Mouse (Mus musculus) MEL (cell line): ENCODE measurements around the gene Ankdd1b. TPM values are rescaled to one million over a fixed set of nuclear protein-coding genes. Genes with fewer than 3 reads are reported as not detected.

Experiments
- DNase-seq: peaks from one replicate; pipeline ENCODE4 v3.0.0; 2011; ENCODE audit warnings: low read depth, low spot score
- H3K27ac ChIP-seq: 2 replicates; pipeline ENCODE4 v1.5.1; 2012; ENCODE audit warnings: low read depth, mild to moderate bottlenecking, control low read depth, low read length, moderate library complexity; ENCODE audit not compliant: control insufficient read depth
- H3K27me3 ChIP-seq, 2 experiments: fragments of 150-350 bp in 1 of 2; sonication (generic) in 1 of 2; 2 replicates each; pipeline ENCODE4 v1.6.1; 2012; ENCODE audit warnings: low read length in 2 of 2, mild to moderate bottlenecking in 2 of 2, improper control_type of control experiment in 1 of 2, moderate library complexity in 1 of 2; ENCODE audit not compliant: insufficient read depth in 2 of 2, control insufficient read depth in 1 of 2
- H3K36me3 ChIP-seq, 2 experiments: 2 replicates each; pipeline ENCODE4 v1.6.1; 2012 to 2014; ENCODE audit warnings: low read length in 2 of 2, improper control_type of control experiment in 1 of 2, inconsistent platforms in 1 of 2, mild to moderate bottlenecking in 1 of 2; ENCODE audit not compliant: insufficient read depth in 2 of 2, control insufficient read depth in 1 of 2
- H3K4me1 ChIP-seq, 2 experiments: fragments of 150-350 bp in 1 of 2; sonication (generic) in 1 of 2; 2 replicates each; pipeline ENCODE4 v1.6.1; 2012; ENCODE audit warnings: low read length in 2 of 2, improper control_type of control experiment in 1 of 2, mild to moderate bottlenecking in 1 of 2; ENCODE audit not compliant: insufficient read depth in 2 of 2, control insufficient read depth in 1 of 2
- H3K4me3 ChIP-seq, 2 experiments: fragments of 150-350 bp in 1 of 2; sonication (generic) in 1 of 2; 2 replicates each; pipeline ENCODE4 v1.5.1; 2012; ENCODE audit warnings: low read depth in 2 of 2, low read length in 2 of 2, mild to moderate bottlenecking in 2 of 2, moderate library complexity in 2 of 2, control low read depth in 1 of 2, improper control_type of control experiment in 1 of 2; ENCODE audit not compliant: control insufficient read depth in 1 of 2, insufficient read depth in 1 of 2
- H3K79me2 ChIP-seq: 2 replicates; pipeline ENCODE4 v1.6.1; 2012; ENCODE audit warnings: mild to moderate bottlenecking, low read length, moderate library complexity; ENCODE audit not compliant: control insufficient read depth, poor library complexity, insufficient read depth
- H3K9ac ChIP-seq: 2 replicates; pipeline ENCODE4 v1.6.1; 2012; ENCODE audit warnings: low read depth, mild to moderate bottlenecking, control low read depth, low read length, moderate library complexity; ENCODE audit not compliant: control insufficient read depth, poor library complexity, severe bottlenecking
- H3K9me3 ChIP-seq: fragments of 150-350 bp; sonication (generic); replicated peaks from 2 replicates; pipeline ENCODE4 v1.6.1; 2012; ENCODE audit warnings: mild to moderate bottlenecking, low read length, improper control_type of control experiment, moderate library complexity; ENCODE audit not compliant: insufficient read depth
- ELF1 ChIP-seq: IDR thresholded peaks from 2 replicates; pipeline ENCODE4 v1.6.1; 2014; ENCODE audit warnings: low read depth, mild to moderate bottlenecking, inconsistent platforms, low read length, improper control_type of control experiment, moderate library complexity
- EP300 ChIP-seq, 2 experiments: IDR thresholded peaks; 2 replicates each; pipeline ENCODE4 v1.6.1; 2011; ENCODE audit warnings: improper control_type of control experiment in 2 of 2, low read length in 2 of 2, low read depth in 1 of 2, mild to moderate bottlenecking in 1 of 2
- GABPA ChIP-seq: IDR thresholded peaks from 2 replicates; pipeline ENCODE4 v1.6.1; 2012; ENCODE audit warnings: low read depth, mild to moderate bottlenecking, inconsistent platforms, low read length, improper control_type of control experiment, moderate library complexity
- GATA1 ChIP-seq: IDR thresholded peaks from 2 replicates; pipeline ENCODE4 v1.6.1; 2011; ENCODE audit warnings: low read depth, low read length, improper control_type of control experiment
- MAX ChIP-seq: IDR thresholded peaks from 2 replicates; pipeline ENCODE4 v1.6.1; 2011; ENCODE audit warnings: low read length, improper control_type of control experiment
- MEF2A ChIP-seq: IDR thresholded peaks from 2 replicates; pipeline ENCODE4 v1.6.1; 2014; ENCODE audit warnings: low read depth, mild to moderate bottlenecking, inconsistent platforms, low read length, improper control_type of control experiment; ENCODE audit not compliant: poor library complexity, insufficient replicate concordance, severe bottlenecking; ENCODE audit errors: extremely low read depth
- MXI1 ChIP-seq: IDR thresholded peaks from 2 replicates; pipeline ENCODE4 v1.6.1; 2011; ENCODE audit warnings: mild to moderate bottlenecking, low read depth, low read length, improper control_type of control experiment
- MYC ChIP-seq: IDR thresholded peaks from 2 replicates; pipeline ENCODE4 v1.6.1; 2011; ENCODE audit warnings: low read depth, mild to moderate bottlenecking, low read length, improper control_type of control experiment, moderate library complexity
- NELFE ChIP-seq: IDR thresholded peaks from 2 replicates; pipeline ENCODE4 v1.6.1; 2011; ENCODE audit warnings: low read depth, low read length, improper control_type of control experiment
- POLR2A ChIP-seq, 2 experiments: IDR thresholded peaks; 2 replicates each; pipeline ENCODE4 v1.6.1; 2011 to 2012; ENCODE audit warnings: low read length in 2 of 2, mild to moderate bottlenecking in 2 of 2, control low read depth in 1 of 2, improper control_type of control experiment in 1 of 2, low read depth in 1 of 2, moderate library complexity in 1 of 2; ENCODE audit not compliant: control insufficient read depth in 1 of 2, insufficient read depth in 1 of 2, poor library complexity in 1 of 2
- POLR2AphosphoS2 ChIP-seq: IDR thresholded peaks from 2 replicates; pipeline ENCODE4 v1.6.1; 2011; ENCODE audit warnings: low read length, improper control_type of control experiment
- POLR2AphosphoS5 ChIP-seq: IDR thresholded peaks from 2 replicates; pipeline ENCODE4 v1.6.1; 2012; ENCODE audit warnings: low read depth, borderline replicate concordance, mild to moderate bottlenecking, inconsistent platforms, low read length, moderate library complexity, mixed read lengths
- TBP ChIP-seq: IDR thresholded peaks from 2 replicates; pipeline ENCODE4 v1.8.0; 2011; ENCODE audit warnings: low read depth, low read length, improper control_type of control experiment
- TCF12 ChIP-seq: IDR thresholded peaks from 2 replicates; pipeline ENCODE4 v1.6.1; 2014; ENCODE audit warnings: low read depth, mild to moderate bottlenecking, inconsistent platforms, low read length, improper control_type of control experiment, moderate library complexity
- USF2 ChIP-seq, 2 experiments: IDR thresholded peaks; 2 replicates each; pipeline ENCODE4 v1.6.1; 2011 to 2012; ENCODE audit warnings: improper control_type of control experiment in 2 of 2, low read length in 2 of 2, borderline replicate concordance in 1 of 2, inconsistent platforms in 1 of 2, low read depth in 1 of 2, mild to moderate bottlenecking in 1 of 2; ENCODE audit not compliant: insufficient read depth in 1 of 2
- ZC3H11A ChIP-seq: IDR thresholded peaks from 2 replicates; pipeline ENCODE4 v1.6.1; 2012; ENCODE audit warnings: low read depth, mild to moderate bottlenecking, inconsistent platforms, low read length, improper control_type of control experiment
- ZKSCAN1 ChIP-seq: IDR thresholded peaks from 2 replicates; pipeline ENCODE4 v1.6.1; 2012; ENCODE audit warnings: low read depth, mild to moderate bottlenecking, inconsistent platforms, low read length, improper control_type of control experiment, moderate library complexity
- polyA plus RNA-seq, 2 experiments: library from polyadenylated mRNA; stranded (reverse) in 1 of 2; unstranded in 1 of 2; fragments of >175 nt in 1 of 2; fragments of >200 nt in 1 of 2; gene quantifications; 2 replicates each; pipeline versions ENCODE4 v1.2.1 to v1.2.4; 2012; ENCODE audit warnings: low replicate concordance in 2 of 2, low read depth in 1 of 2; ENCODE audit not compliant: insufficient read length in 2 of 2, insufficient read depth in 1 of 2, missing spikeins in 1 of 2
- total RNA-seq: library from RNA; depleted of rRNA; stranded (reverse); fragments of 300-350 nt; gene quantifications from 2 replicates; pipeline ENCODE4 v1.2.3, GENCODE M21; 2012

Gene Ankdd1b
- total and polyA plus RNA-seq, 3 experiments: 0.12 TPM; not detected in 2

DNA sequence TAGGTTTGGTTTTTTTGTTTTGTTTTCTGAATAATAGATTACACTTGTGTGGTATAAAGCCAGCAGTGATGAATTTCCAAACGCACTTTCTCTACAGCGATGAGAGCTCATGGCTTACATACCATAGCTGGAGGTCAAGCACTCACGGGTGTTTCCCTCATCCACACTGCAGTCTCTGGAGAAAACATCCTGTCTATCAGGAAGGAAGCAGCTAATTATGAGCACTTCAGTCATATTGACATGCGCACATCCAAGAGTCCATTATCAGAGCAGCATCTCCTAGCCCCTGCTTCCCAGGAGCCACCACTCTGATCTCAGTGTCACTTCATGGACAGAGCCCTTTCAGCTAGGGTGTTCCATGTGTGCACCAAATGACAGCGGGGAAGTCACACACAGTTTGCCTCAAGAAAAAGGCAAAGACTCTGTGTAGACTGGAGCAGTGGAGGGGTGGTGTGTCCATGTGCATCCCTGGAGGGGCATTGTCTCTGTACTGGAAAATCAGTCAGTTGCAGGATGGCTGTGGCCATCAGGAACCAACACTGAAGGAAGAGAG, 53.7 kb downstream of the Ankdd1b start:
- peaks cover 0 to 2% of the 10 kb centered on the region in 2 experiments; a peak in 3 of 4 replicates for H3K36me3 ChIP-seq
- H3K9ac ChIP-seq: no peak overlapping the region
- H3K27ac ChIP-seq: no peak overlapping the region
- DNase-seq: no peak
- no peaks in the 10 kb centered on the region for H3K79me2 ChIP-seq
- no peak overlapping the region for H3K4me3 ChIP-seq
- TF ChIP-seq ZC3H11A (no peak), MXI1 (no peak), GABPA (no peak)
- H3K4me1 ChIP-seq: no peaks in the 10 kb centered on the region; a peak in 1 of 4 replicates
- H3K9me3 ChIP-seq: no peaks in the 10 kb centered on the region
- H3K27me3 ChIP-seq: no peaks in the 10 kb centered on the region; a peak in 1 of 4 replicates

DNA sequence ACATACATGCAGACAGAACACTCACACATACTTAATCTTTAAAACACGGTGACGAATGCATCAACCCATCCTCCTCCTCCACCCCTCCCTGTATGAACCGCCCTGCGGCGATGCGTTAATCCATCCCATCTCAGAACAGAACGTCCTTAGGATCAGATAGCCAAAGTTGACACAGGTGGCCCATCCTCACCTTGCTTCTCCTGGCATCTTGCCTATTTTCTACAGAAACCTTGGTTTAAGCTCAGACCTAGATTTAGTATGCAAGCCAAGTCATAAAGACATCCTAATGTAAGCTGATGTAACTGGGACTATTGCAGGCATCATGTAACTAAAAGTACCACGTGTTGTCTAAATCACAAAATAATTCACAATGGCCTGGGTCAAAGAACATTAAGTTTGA, 54.6 kb downstream of the Ankdd1b start:
- peaks cover 1 to 2% of the 10 kb centered on the region in 2 experiments; a peak in 3 of 4 replicates for H3K36me3 ChIP-seq
- TF ChIP-seq EP300 (IDR thresholded peaks at IDR 0.05; ENCODE audit: low read depth in 1 of 2, low read length in 2 of 2) (no peak), GATA1 (no peak), MEF2A (no peak), ZKSCAN1 (no peak), MAX (no peak), MYC (no peak), POLR2A (IDR thresholded peaks at IDR 0.05; ENCODE audit: control insufficient read depth in 1 of 2, insufficient read depth in 1 of 2, low read depth in 1 of 2, low read length in 2 of 2, poor library complexity in 1 of 2) (no peak), TBP (no peak), ELF1 (no peak), USF2 (IDR thresholded peaks at IDR 0.05; ENCODE audit: borderline replicate concordance in 1 of 2, insufficient read depth in 1 of 2, low read depth in 1 of 2, low read length in 2 of 2) (no peak), NELFE (no peak), POLR2AphosphoS2 (no peak), POLR2AphosphoS5 (no peak), TCF12 (no peak)
- no peaks in the 10 kb centered on the region for H3K79me2 ChIP-seq

More for the DNA sequence above, 54.6 kb downstream of the Ankdd1b start:
- Histone ChIP-seq H3K27ac (no peak overlapping the region), H3K4me1 (no peaks in the 10 kb centered on the region; a peak in 1 of 4 replicates), H3K9ac (no peak overlapping the region), H3K27me3 (no peaks in the 10 kb centered on the region), H3K4me3 (no peak overlapping the region), H3K9me3 (no peaks in the 10 kb centered on the region)
- DNase-seq: no peak
